Mouse (Mus musculus) midbrain, embryonic 10.5 days (tissue): ENCODE measurements around the gene S100a5. TPM values are rescaled to one million over a fixed set of nuclear protein-coding genes. Genes with fewer than 3 reads are reported as not detected.

Source experiments
- DNase-seq: peaks from one replicate; pipeline ENCODE4 v3.0.0-alpha.2; 2017; ENCODE audit warnings: low spot score
- H3K27ac ChIP-seq: fragments of 300-500 bp; sonication (generic); replicated peaks from 2 replicates; pipeline ENCODE4 v1.5.1; 2016; ENCODE audit warnings: mild to moderate bottlenecking
- H3K27me3 ChIP-seq: fragments of 300-500 bp; sonication (generic); 2 replicates; pipeline ENCODE4 v1.6.1; 2016; ENCODE audit warnings: low read depth, mild to moderate bottlenecking; ENCODE audit not compliant: poor library complexity, severe bottlenecking
- H3K36me3 ChIP-seq: fragments of 300-500 bp; sonication (generic); 2 replicates; pipeline ENCODE4 v1.6.1; 2016; ENCODE audit warnings: mild to moderate bottlenecking, moderate library complexity
- H3K4me1 ChIP-seq: fragments of 300-500 bp; sonication (generic); 2 replicates; pipeline ENCODE4 v1.6.1; 2016
- H3K4me3 ChIP-seq: fragments of 300-500 bp; sonication (generic); 2 replicates; pipeline ENCODE4 v1.5.1; 2016; ENCODE audit warnings: mild to moderate bottlenecking, moderate library complexity
- H3K9me3 ChIP-seq: fragments of 300-500 bp; sonication (generic); replicated peaks from 2 replicates; pipeline ENCODE4 v1.6.1; 2016; ENCODE audit warnings: mild to moderate bottlenecking
- WGBS: fragments of 180-500 bp; shearing (Covaris S2); methylation state at CpG from one replicate; pipeline ENCODE4 v1.1.7; 2016; 5-methylcytosine and 5-hydroxymethylcytosine counted together
- polyA plus RNA-seq: library from polyadenylated mRNA; unstranded; fragments of >200 nt; fragmentation: Nextera tagmentation; extraction: Ambion mirVana; gene quantifications from 2 replicates; pipeline ENCODE4 v1.2.1, GENCODE M21; 2016

Gene S100a5
- polyA plus RNA-seq = not detected in 2 replicates

DNA sequence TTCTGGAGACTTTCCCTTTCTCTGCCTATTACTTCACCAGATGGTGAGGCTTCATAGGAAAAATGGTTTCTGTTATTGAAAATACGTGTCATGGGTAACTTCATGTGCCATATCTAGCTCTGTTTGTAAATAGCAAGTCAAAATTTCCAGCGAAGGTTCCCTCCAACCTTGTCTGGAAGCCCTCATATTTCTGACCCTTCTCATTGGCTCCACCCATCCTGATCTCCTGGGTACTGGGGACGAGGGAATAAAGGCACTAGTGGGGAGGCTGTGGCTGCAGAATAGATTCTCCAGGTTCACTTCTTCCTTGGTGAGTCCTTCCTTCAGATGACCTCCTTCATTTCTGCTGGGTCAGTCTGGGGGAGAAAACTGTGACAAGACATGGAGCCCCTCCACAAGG, at the start of gene S100a5:
S100a5 (plus strand) TSS at position 301 of the 400 bp plus-strand sequence.
- H3K4me3 ChIP-seq = no peak within 1 kb of the TSS
- 59% methylated on average over 3 of the region's 3 CpGs for WGBS
- H3K27ac ChIP-seq = no peak within 1 kb of the TSS
- H3K36me3 ChIP-seq = no peaks in the 10 kb centered on the region
- H3K4me1 ChIP-seq = peaks cover 8% of the 10 kb centered on the region
- H3K27me3 ChIP-seq = peaks cover 4% of the 10 kb centered on the region
- H3K9me3 ChIP-seq = no peaks in the 10 kb centered on the region
- no peak for DNase-seq

DNA sequence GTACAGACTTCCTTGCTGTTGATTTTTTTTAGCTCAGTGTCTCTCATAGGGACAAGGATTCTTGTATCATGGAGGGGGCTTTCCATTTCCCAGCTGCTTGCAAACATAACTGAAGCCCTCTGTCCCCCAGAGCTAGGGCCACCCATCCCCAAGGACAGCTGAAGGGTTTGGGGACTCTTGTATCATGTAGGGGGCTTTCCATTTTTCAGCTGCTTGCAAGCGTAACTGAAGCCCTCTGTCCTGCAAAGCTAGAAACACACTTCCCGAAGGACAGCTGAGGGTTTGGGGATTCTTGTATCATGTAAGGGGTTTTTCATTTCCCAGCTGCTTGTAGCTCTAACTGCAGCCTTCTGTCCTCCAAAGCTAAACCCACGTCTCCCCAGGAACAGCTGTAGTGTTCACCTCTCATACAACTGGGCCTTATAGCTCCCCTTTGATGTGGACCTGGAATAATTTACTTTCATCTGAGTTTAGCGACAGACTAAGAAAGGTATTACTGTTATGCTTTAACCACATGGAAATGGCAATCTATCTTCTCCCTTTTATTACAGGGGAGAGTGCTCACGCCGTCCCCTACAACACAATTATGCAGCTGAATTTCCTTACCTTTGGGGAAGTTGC, 48.2 kb upstream of the S100a5 start, which contains the start of gene S100a3:
S100a3 (plus strand) TSS at position 571 of the 621 bp plus-strand sequence.
- H3K9me3 ChIP-seq = no peaks in the 10 kb centered on the region
- no peak within 1 kb of the TSS for H3K27ac ChIP-seq
- peaks cover 8% of the 10 kb centered on the region for H3K4me1 ChIP-seq
- H3K36me3 ChIP-seq = no peaks in the 10 kb centered on the region
- no peak within 1 kb of the TSS for H3K4me3 ChIP-seq
- 85% methylated on average over 6 of the region's 6 CpGs for WGBS
- no peak for DNase-seq
- H3K27me3 ChIP-seq = no peaks in the 10 kb centered on the region

DNA sequence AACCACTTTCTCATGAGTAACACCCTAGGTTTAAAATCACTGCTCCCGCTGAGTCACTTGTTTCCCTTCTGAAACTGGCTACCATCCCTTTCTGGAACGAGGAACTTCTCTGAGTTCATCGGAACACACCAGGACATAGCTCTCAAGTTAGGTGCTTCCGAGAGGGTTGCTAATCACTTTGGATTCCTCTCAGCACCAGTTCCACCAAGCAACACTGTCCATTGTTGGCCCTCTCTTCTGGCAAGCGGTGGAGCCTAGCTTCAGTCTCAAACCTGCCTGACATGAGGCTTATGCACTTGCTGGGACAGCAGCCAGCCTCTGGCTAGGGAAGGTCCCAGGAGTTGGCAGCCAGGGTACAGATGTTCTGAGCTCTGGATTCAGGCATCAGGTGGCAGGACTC, 33.6 kb upstream of the S100a5 start:
- DNase-seq = no peak
- Histone ChIP-seq H3K4me1 (no peaks in the 10 kb centered on the region), H3K4me3 (no peak overlapping the region), H3K9me3 (no peaks in the 10 kb centered on the region), H3K36me3 (no peaks in the 10 kb centered on the region), H3K27me3 (no peaks in the 10 kb centered on the region), H3K27ac (no peak overlapping the region)
- WGBS = 90% methylated on average over 5 of the region's 5 CpGs

GRCm38 (mm10) chr3:90575320-90575719, 33.0 kb upstream of the S100a5 start:
- DNase-seq = no peak
- WGBS = 88% methylated on average over 3 of the region's 3 CpGs
- no peaks in the 10 kb centered on the region for H3K27me3 ChIP-seq

DNA sequence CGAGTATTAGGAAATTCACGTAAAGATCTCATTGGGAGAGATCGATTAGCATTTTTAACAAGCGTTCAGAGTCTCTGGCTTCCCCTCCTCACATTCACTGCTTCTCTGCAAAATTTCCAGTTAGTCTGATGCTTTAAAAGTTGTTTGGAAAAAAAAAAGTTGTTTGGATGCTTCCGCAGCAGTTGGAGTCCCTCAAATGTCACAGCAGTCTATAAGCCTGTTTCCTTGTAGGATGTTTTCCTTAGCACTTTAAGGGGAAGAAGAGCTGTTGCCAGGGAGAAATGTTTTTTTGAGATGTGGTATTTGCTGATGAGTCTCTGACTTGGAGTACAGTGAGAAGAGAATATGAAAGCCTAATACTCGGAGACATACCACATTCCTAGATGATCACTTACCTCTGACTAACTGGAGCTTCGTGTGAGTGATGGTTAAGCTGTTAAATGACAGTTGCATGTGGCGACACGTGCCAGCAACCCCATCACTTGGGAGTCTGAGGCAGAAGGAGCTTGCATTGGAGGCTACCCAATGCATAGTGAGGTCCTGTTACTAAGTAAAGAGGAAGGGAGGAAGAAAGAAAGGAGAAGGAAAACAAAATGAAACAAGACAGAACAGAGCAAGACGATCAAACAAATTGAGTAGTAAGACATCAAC, 31.8 kb upstream of the S100a5 start:
- Histone ChIP-seq H3K9me3 (no peaks in the 10 kb centered on the region), H3K27me3 (no peaks in the 10 kb centered on the region), H3K27ac (no peak overlapping the region), H3K4me3 (no peak overlapping the region), H3K4me1 (no peaks in the 10 kb centered on the region), H3K36me3 (no peaks in the 10 kb centered on the region)
- DNase-seq = no peak
- 80% methylated on average over 10 of the region's 10 CpGs for WGBS

More at GRCm38 (mm10) chr3:90575320-90575719, 33.0 kb upstream of the S100a5 start:
- no peak overlapping the region for H3K27ac ChIP-seq
- no peak overlapping the region for H3K4me3 ChIP-seq
- no peaks in the 10 kb centered on the region for H3K4me1 ChIP-seq
- H3K9me3 ChIP-seq = no peaks in the 10 kb centered on the region
- no peaks in the 10 kb centered on the region for H3K36me3 ChIP-seq

- Histone ChIP-seq H3K4me3 (no peak overlapping the region), H3K4me1 (peaks cover 11% of the 10 kb centered on the region), H3K36me3 (no peaks in the 10 kb centered on the region), H3K27ac (no peak overlapping the region), H3K27me3 (no peaks in the 10 kb centered on the region), H3K9me3 (no peaks in the 10 kb centered on the region)
- DNase-seq = no peak
- WGBS = 79% methylated on average over 7 of the region's 7 CpGs
Measured at GRCm38 (mm10) chr3:90579433-90579832, 28.9 kb upstream of the S100a5 start.

DNA sequence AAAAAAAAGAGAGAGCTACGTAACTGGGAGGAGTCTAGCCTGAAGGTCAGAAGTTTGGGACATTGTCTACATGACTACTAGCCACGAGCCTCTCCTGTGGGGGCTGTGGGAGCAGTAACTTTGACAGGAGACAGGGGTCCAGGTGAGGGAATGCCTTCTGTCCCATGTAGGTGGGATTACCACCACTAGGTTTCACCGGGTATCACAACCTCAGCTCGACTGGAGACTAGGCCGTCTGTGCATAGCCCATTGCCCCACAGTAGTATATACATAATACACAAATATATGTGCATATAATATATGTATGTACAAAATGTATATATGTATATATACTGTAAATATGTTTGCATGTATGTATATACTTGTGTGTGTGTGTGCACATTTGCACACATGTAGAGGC, 27.2 kb upstream of the S100a5 start:
- no peak for DNase-seq
- WGBS = 92% methylated on average over 5 of the region's 5 CpGs
- H3K27ac ChIP-seq = no peak overlapping the region
- H3K4me1 ChIP-seq = peaks cover 11% of the 10 kb centered on the region
- no peaks in the 10 kb centered on the region for H3K9me3 ChIP-seq
- no peak overlapping the region for H3K4me3 ChIP-seq
- H3K36me3 ChIP-seq = no peaks in the 10 kb centered on the region
- H3K27me3 ChIP-seq = no peaks in the 10 kb centered on the region

GRCm38 (mm10) chr3:90582156-90582555, 26.2 kb upstream of the S100a5 start:
- Histone ChIP-seq H3K4me1 (peaks cover 11% of the 10 kb centered on the region), H3K27me3 (no peaks in the 10 kb centered on the region), H3K9me3 (no peaks in the 10 kb centered on the region), H3K4me3 (no peak overlapping the region), H3K27ac (no peak overlapping the region), H3K36me3 (no peaks in the 10 kb centered on the region)
- no peak for DNase-seq
- WGBS = 93% methylated on average over 1 of the region's 1 CpGs

DNA sequence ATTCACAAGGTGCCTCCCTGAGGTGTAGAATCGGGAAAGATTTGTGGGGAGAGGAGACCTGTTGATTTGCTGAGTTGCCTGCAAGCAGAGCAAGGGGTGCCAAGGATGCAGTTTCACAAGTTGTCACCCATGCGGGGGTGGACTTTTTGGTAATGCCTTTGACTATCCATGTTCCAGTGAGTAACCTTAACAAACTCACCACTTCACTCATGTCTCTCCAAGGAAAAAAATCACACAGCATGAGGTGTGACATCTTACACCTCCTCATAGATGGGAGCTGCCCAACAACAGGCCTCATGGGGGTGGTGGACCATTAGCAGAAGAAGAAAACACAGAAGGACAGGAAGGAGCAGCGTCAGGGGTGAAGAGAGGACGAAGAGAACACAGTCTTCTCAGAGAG, 25.8 kb upstream of the S100a5 start:
- Histone ChIP-seq H3K9me3 (no peaks in the 10 kb centered on the region), H3K27ac (no peak overlapping the region), H3K4me1 (peaks cover 11% of the 10 kb centered on the region), H3K27me3 (no peaks in the 10 kb centered on the region), H3K36me3 (no peaks in the 10 kb centered on the region), H3K4me3 (no peak overlapping the region)
- no peak for DNase-seq
- 93% methylated on average over 4 of the region's 4 CpGs for WGBS

- H3K4me3 ChIP-seq = no peak overlapping the region
- H3K27ac ChIP-seq = 0 out of 2 replicates have a peak overlapping the region, but pooled peaks have one; percentile 23
- 49% methylated on average over 3 of the region's 3 CpGs for WGBS
- DNase-seq = no peak
- H3K9me3 ChIP-seq = no peaks in the 10 kb centered on the region
- no peaks in the 10 kb centered on the region for H3K27me3 ChIP-seq
- H3K36me3 ChIP-seq = no peaks in the 10 kb centered on the region
- peaks cover 11% of the 10 kb centered on the region for H3K4me1 ChIP-seq
Measured at GRCm38 (mm10) chr3:90583893-90584292, 24.4 kb upstream of the S100a5 start.

- Histone ChIP-seq H3K27me3 (no peaks in the 10 kb centered on the region), H3K9me3 (no peaks in the 10 kb centered on the region), H3K36me3 (no peaks in the 10 kb centered on the region), H3K4me3 (no peak overlapping the region), H3K4me1 (peaks cover 11% of the 10 kb centered on the region), H3K27ac (no peak overlapping the region)
- DNase-seq = peak; percentile 64
- 37% methylated on average over 5 of the region's 5 CpGs for WGBS
Measured at GRCm38 (mm10) chr3:90585595-90585994, 22.7 kb upstream of the S100a5 start.

DNA sequence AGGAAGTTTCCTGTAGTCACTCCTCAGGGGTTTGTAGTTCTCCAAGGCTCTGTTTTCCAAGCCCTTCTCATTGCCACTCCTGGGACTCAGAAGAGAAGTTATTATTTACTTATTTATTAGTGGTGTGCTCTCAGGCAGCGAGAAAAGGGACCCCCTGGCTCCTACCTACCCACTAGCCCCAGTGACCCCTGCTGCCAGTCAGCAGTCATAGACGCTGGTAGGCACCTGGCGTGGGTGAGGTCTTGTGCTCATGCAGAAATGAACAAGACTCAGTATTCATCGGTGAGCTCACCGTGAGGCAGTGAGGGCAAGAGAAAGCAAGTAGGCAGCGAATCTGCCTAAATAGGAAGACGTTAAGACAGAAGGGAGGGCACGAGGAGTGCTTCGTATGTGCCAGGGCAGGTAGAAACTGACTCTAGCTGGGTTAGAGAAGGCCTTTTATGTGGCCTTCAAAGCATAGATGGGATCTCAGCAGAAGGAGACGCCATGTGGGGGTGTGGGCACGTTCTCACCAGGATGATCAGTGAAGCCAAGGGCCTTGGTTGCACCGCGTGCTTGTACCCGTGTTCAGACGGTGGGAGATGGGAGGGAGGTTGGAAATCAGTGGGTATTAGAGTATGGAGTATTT, 22.2 kb upstream of the S100a5 start:
- no peak overlapping the region for H3K4me3 ChIP-seq
- H3K4me1 ChIP-seq = peaks cover 11% of the 10 kb centered on the region
- DNase-seq = no peak
- no peak overlapping the region for H3K27ac ChIP-seq
- no peaks in the 10 kb centered on the region for H3K27me3 ChIP-seq
- H3K36me3 ChIP-seq = no peaks in the 10 kb centered on the region
- WGBS = 85% methylated on average over 15 of the region's 15 CpGs
- no peaks in the 10 kb centered on the region for H3K9me3 ChIP-seq

GRCm38 (mm10) chr3:90586906-90587305, 21.4 kb upstream of the S100a5 start:
- H3K4me1 ChIP-seq = peaks cover 11% of the 10 kb centered on the region
- H3K9me3 ChIP-seq = no peaks in the 10 kb centered on the region
- no peak overlapping the region for H3K4me3 ChIP-seq
- no peaks in the 10 kb centered on the region for H3K36me3 ChIP-seq
- DNase-seq = no peak
- H3K27ac ChIP-seq = no peak overlapping the region
- H3K27me3 ChIP-seq = no peaks in the 10 kb centered on the region
- 60% methylated on average over 10 of the region's 10 CpGs for WGBS
